Mouse (Mus musculus) liver, embryonic 14.5 days (tissue): ENCODE data around the gene Urb2.

Source experiments
- CTCF ChIP-seq: IDR thresholded peaks from 2 replicates; pipeline ENCODE4 v1.5.1; 2016; ENCODE audit warnings: antibody characterized with exemption, low read depth, control low read depth
- EP300 ChIP-seq: IDR thresholded peaks from 2 replicates; pipeline ENCODE4 v1.6.1; 2016; ENCODE audit warnings: antibody characterized with exemption, low read depth

- TF ChIP-seq CTCF (peak; percentile 41), EP300 (no peak)
Observed at GRCm38 (mm10) chr8:124033400-124033799, 12.1 kb downstream of the Urb2 start.
